Mouse (Mus musculus) brown adipose tissue, adult 24 weeks (tissue): ENCODE measurements around the gene Gria2. TPM values are rescaled to one million over a fixed set of nuclear protein-coding genes. Genes with fewer than 3 reads are reported as not detected.

Source experiments
- H3K27ac ChIP-seq: fragments of 200-500 bp; replicated peaks from 2 replicates; pipeline ENCODE4 v1.5.1; 2012; ENCODE audit warnings: low read depth, mild to moderate bottlenecking, low read length
- H3K4me1 ChIP-seq: fragments of 200-500 bp; 2 replicates; pipeline ENCODE4 v1.6.1; 2012; ENCODE audit warnings: low read length, mixed read lengths; ENCODE audit not compliant: control insufficient read depth, insufficient read depth, insufficient read length
- H3K4me3 ChIP-seq: fragments of 200-500 bp; 2 replicates; pipeline ENCODE4 v1.5.1; 2012; ENCODE audit warnings: low read depth, mild to moderate bottlenecking, low read length, moderate library complexity; ENCODE audit not compliant: insufficient read depth
- polyA plus RNA-seq: library from polyadenylated mRNA; stranded (reverse); fragments of >200 nt; gene quantifications from 2 replicates; pipeline ENCODE4 v1.2.4, GENCODE M21; 2012; ENCODE audit not compliant: missing spikeins, insufficient read depth, insufficient read length

Gria2 gene
- not detected in 2 replicates for polyA plus RNA-seq

DNA sequence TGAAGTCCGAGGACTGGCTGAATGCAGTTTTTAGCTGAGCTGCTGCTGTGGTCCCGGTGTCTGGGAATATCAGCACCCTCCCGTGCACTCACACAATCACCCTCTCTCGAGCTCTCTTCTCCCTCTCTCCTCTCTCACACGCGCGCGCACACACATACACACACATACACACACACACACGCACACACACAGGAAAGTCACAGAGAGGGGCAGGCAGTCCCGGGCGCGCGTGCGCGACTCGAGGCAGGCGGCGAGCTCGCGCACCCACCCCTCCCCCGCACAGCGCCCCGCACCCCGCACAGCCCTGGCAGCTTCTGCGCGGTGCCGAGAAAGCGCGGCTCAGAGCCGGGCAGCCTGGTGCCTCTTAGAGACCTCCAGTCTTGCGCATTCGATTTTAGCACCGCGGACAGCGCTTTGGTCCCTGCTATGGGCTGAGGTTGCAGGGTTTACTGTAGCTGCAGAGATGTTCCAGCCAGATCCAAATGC is at the start of gene Gria2:
Gria2 (minus strand) TSS at position 240 of the 486 bp plus-strand sequence.
- Histone ChIP-seq H3K27ac (no peak within 1 kb of the TSS), H3K4me1 (no peaks in the 10 kb centered on the region), H3K4me3 (no peak within 1 kb of the TSS)

DNA sequence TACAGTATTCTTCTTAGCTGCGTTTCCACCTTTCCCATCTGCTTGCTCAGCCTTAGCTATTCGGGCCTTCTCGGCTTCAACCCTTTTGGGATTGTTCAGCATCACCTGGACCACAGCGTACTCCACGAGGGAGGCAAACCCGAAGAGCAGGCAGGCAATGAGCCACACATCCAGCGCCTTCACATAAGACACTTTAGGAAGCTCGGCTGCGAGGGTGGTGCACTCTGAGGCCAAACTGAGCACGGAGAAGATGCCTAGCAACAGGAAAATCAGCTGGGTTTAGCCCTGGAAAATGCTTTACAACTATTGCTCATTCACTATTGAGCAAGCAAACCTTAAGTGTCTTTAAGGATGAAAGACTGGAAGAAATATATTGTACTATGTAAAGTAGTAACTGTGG is 48.3 kb upstream of the Gria2 start:
- Histone ChIP-seq H3K4me3 (no peak overlapping the region), H3K27ac (no peak overlapping the region), H3K4me1 (no peaks in the 10 kb centered on the region)

DNA sequence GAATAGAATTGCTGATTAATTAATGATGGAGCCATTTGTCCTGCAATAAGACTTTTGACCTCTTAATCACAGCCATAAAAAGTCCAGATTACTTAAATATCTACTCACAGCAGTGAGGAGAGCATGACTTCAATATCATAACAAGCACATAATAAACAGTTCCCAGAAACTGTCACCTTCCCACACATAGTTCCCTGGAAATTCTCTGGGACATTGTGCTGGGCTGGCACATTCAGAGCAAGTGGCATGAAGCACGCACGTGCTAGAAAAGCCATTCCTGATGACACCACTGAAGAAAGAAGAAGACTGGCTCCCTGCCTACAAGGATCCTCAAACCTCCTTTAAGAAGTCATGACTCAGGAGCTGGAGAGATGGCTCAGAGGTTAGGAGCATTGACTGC is 43.0 kb upstream of the Gria2 start:
- Histone ChIP-seq H3K4me3 (no peak overlapping the region), H3K4me1 (no peaks in the 10 kb centered on the region), H3K27ac (no peak overlapping the region)

DNA sequence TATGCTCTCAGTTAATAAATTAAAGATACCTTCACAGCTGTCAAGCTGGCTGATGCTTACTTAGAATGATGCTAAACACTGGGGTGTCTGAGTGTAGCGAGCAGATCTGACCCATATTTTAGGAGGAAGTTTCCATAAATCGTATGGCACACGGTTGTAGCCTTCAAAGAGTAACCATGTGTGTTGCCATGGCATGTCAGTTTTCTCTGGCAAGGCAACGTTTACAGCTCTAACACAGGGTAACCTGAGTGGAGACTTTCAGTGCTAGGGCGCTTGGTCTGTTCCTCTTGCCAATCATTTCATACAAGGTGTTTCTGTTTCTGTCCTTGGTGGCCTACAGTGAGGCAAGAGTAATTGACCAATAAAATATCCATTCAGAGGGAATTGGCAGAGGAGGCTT is 37.2 kb upstream of the Gria2 start:
- H3K27ac ChIP-seq, result no peak overlapping the region
- no peak overlapping the region for H3K4me3 ChIP-seq

DNA sequence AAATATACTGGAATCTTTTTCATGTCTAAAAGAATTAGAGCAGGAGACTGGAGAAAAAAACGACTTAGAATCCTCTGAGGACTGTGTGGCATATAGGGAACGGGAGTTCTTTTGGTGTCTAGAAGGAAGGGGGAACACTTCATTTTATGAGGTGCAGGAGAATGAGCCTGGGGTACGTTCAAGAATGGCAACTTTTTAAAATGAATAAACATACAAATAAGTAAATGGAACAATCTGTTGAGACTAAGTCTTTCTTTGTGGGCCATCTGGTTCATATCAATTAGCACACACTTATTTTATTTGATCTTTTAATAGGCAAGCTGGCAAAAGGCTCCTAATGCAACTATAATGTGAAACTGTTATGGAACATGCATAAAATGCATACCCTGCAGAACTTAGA is 34.9 kb upstream of the Gria2 start:
- no peaks in the 10 kb centered on the region for H3K4me1 ChIP-seq

More for the DNA sequence above, 37.2 kb upstream of the Gria2 start:
- H3K4me1 ChIP-seq, result no peaks in the 10 kb centered on the region

DNA sequence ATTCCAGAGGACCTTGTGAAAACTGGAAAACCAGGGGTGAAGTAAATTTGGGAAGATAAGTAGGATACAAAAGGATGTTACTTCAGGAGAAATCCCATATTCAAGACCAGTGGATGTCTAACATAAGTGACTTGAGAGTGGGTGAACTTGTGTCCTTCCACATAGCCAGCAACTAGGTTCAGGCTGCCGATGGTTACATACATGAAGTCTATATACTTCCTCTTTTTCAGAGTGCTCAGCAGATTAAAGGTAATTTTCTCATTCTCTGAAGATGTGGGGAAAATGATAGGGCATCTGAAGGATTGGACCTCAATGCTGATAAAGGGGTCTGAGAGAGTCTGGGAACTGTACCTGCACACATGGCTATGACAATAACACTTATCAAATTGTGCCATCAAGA is 21.3 kb upstream of the Gria2 start:
- Histone ChIP-seq H3K4me1 (no peaks in the 10 kb centered on the region), H3K4me3 (no peak overlapping the region), H3K27ac (no peak overlapping the region)

More for the DNA sequence above, 34.9 kb upstream of the Gria2 start:
- Histone ChIP-seq H3K27ac (no peak overlapping the region), H3K4me3 (no peak overlapping the region)

DNA sequence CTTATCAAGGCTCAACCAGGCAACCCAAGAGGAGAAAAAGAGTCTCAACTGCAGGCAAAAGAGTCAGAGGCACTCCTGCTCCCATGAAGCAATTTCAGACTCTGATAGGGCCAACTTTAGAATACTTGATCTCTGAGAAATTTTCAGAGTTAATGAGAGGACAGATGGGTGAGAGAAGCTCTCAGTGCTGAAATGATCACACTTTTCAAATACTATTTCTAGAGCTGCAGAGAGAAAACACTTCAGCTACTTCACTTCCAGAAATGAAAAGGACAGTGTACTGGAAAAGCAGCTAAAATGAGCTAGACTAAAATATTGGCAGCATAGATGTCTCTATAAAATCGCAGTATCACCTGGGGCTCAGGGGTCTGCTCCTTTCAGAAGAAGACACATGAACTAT is 16.0 kb upstream of the Gria2 start:
- Histone ChIP-seq H3K4me1 (no peaks in the 10 kb centered on the region), H3K27ac (no peak overlapping the region), H3K4me3 (no peak overlapping the region)

DNA sequence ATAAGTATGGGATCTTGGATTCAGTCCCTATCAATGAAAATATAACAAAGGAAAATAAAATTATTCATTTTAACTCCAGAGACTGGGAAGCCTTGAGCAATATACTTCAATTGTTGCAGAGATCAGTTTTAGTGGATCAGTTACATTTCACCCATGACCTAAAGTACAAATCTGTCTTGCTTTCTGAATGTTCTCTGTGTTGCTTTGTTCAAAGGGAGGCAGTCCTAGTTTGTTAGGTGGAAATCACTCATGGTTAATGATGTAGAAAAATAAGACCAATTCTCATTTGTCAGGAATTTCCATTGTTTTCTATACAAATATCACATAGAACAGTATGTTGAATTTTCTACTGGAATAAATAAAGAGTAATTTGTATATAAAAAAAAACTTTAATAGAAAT is 11.1 kb upstream of the Gria2 start:
- H3K4me3 ChIP-seq, result no peak overlapping the region
- H3K27ac ChIP-seq, result no peak overlapping the region
- H3K4me1 ChIP-seq, result no peaks in the 10 kb centered on the region

DNA sequence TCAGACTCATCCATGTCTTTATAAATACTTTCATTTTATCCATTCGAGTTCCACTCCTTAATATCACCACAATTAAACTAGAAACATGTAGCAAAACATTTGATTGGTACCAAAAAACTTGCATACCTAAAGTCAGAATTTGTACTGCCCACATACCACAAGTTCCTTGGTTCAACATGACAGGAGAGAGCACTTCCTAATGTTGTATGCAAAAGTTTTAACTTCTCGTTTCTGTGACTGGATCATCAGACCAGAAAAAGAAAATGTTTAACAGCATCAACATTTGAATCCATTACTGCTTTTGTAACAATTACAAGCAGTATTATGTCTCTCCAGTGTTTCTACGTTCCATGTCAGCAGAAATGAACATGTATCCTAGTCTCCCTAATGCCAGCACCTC is 9.6 kb upstream of the Gria2 start:
- Histone ChIP-seq H3K4me1 (no peaks in the 10 kb centered on the region), H3K4me3 (no peak overlapping the region), H3K27ac (no peak overlapping the region)

DNA sequence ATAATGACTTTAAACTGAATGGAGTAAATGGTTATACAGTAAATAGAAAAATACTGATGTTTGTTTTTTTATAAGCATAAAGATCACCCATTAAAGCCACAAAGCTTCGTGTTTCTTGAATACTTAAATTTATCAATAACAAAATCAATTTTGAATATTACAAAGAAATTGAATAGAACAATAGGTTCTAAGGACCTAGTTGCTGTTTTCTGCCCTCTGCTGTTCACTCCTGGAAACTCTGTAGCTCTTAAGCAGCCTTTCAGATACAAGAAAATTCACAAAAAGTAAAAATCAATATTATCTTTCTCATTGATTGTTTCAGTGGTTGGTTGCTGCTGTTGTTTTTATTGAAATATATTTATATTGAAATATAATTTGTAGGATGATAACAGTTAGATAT is 2.7 kb upstream of the Gria2 start:
- no peak overlapping the region for H3K27ac ChIP-seq
- H3K4me3 ChIP-seq, result no peak overlapping the region

DNA sequence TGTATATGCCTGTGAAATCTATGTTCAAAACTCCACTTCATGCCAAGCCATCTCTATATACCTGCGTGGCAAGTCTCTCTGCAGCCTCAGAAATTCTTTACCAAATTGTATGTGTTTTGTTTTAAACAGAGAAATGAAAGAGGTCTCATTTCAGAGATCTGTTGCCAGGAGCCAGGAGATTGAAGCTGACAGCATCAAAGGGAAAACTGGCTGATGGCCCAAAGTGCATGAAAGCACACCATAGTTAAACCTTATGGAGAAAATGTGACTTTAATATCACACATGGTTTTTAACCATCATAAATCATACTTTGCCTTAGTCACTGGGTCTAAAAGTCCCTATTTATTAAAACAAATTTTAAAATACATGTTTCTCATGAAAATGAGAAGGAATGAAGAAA is 1.2 kb upstream of the Gria2 start:
- Histone ChIP-seq H3K4me3 (no peak overlapping the region), H3K4me1 (no peaks in the 10 kb centered on the region), H3K27ac (no peak overlapping the region)

More for the DNA sequence above, 2.7 kb upstream of the Gria2 start:
- no peaks in the 10 kb centered on the region for H3K4me1 ChIP-seq

DNA sequence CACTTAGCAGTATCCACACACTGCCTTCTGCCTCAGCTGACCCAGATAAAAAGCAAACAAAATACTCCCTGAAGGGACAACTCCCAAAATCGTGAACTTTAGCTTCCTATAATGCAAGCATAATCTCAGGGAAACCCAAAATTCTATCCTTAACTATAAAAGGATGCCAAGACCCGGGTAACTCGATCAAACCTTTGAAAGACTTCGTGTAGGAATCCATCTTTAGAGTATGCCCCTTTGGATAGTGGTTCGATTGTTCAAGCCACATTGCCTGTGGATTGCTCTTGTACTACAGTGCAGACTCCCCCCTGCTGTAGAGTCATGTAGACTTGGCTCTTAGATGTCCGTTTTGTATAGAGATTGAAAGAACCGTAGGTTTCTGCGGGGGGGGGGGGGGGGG is 576 bp upstream of the Gria2 start:
- no peak overlapping the region for H3K27ac ChIP-seq
- no peak overlapping the region for H3K4me3 ChIP-seq
- H3K4me1 ChIP-seq, result no peaks in the 10 kb centered on the region

DNA sequence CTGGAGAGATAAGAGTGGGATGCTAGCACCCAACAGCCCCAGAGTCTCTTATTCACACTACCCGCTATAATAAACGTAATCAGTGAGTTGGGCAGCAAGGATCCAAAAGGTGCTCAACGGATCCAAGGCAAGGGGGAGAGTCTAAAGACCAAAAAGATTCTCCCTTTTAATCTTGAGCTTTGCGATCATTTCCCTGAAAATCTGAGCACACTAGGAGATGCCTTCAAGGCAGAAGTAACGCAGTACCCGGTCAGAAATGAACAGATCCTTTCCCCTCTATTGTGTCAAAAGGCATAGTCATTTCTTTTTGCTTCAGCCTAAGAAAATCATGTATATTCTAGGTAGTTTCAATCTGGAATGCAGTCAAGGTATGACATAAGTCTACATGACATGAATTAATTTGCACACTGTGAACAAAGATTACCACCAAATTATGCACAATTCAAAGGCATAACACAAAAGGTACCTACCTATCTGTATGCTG is 766 bp downstream of the Gria2 start:
- Histone ChIP-seq H3K4me3 (no peak overlapping the region), H3K27ac (no peak overlapping the region), H3K4me1 (no peaks in the 10 kb centered on the region)

DNA sequence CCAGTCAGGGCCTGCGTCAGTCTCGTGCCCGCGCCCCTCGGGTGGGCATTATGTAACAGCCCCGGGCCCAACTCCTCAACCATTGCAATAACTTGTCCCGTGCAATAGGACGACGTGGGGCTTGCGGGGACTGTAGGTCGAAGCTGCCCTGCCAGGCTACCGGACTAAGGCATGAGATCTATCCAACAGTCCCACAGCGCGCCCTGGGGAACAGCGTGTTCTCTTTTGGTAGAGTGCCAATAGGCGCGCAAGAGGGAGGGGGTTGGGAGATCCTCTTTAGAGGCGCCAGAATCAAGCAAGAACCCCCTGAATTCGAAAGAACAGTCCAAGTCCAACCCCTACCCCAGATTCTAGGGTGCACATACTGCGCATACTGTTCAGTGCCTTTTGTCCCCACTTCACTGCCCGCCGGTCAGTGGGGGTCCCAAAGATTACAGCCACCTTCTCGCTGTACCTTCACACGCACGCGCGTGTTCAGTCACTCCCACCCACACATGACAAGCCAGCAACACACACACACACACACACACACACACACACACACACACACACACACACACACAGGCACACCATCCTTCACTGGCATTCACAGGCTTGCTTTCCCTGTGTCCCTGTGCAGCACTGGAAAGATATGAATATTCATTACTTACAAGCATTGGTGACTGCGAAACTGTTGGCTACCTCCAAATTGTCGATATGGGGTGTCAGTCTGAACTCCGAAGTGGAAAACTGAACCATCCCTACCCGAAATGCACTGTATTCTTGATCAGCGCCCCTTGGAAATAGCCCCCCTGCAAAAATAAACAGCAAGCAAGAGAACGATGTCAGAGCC is 1.4 kb downstream of the Gria2 start:
- Histone ChIP-seq H3K4me1 (no peaks in the 10 kb centered on the region), H3K4me3 (no peak overlapping the region; the same call in 1 of the 2 replicates)

DNA sequence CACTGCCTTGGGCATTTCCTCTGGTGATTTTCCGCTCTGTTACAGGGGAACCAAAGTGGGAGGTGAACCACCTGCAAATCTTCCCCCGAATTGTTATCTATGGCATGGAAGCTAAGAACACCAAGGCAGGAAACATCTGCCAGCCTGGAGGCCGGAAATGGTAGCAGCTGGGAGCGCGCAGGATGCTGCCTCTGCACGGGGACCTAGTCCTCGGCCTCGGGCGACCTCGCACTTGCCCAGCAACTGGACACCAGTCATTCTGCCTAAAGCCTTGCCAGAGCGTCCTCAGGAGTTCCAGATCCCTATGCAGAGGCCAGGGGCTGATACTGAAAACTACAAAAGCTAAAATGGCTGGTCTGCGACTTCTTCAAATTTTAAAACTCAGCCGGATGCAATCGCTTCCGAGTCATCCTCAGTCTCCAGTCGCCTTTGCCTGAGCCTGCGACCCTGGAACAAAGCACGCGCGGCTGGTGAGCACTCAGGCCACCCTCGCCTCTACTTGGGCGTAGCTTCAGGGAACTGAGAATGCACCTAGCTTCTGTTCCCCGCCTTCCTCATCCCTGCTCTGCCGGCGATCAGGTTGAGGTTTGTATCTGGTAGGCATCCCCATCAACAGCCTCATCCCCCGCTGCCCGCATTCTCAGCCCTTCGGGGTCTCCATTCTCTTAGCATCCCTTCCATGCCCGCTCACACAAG is 2.2 kb downstream of the Gria2 start:
- no peak overlapping the region; the same call in 1 of the 2 replicates for H3K4me3 ChIP-seq

More for the DNA sequence above, 1.4 kb downstream of the Gria2 start:
- H3K27ac ChIP-seq, result no peak overlapping the region

More for the DNA sequence above, 2.2 kb downstream of the Gria2 start:
- Histone ChIP-seq H3K27ac (no peak overlapping the region), H3K4me1 (no peaks in the 10 kb centered on the region)
